Mouse (Mus musculus): Measurements from ENCODE around the gene Ccdc177. TPM values are rescaled to one million over a fixed set of nuclear protein-coding genes. Genes with fewer than 3 reads are reported as not detected.
A peak's percentile ranks its signal among the peaks of the same experiment; 100 is the strongest.
"Not testable (repeated sequence)": the region's sequence is repeated elsewhere in the genome, so short reads cannot be mapped to it uniquely, and the experiment has no call there.

Ccdc177 gene
- polyA plus RNA-seq, 1 experiment from 2014 or later = 2.8 TPM

DNA sequence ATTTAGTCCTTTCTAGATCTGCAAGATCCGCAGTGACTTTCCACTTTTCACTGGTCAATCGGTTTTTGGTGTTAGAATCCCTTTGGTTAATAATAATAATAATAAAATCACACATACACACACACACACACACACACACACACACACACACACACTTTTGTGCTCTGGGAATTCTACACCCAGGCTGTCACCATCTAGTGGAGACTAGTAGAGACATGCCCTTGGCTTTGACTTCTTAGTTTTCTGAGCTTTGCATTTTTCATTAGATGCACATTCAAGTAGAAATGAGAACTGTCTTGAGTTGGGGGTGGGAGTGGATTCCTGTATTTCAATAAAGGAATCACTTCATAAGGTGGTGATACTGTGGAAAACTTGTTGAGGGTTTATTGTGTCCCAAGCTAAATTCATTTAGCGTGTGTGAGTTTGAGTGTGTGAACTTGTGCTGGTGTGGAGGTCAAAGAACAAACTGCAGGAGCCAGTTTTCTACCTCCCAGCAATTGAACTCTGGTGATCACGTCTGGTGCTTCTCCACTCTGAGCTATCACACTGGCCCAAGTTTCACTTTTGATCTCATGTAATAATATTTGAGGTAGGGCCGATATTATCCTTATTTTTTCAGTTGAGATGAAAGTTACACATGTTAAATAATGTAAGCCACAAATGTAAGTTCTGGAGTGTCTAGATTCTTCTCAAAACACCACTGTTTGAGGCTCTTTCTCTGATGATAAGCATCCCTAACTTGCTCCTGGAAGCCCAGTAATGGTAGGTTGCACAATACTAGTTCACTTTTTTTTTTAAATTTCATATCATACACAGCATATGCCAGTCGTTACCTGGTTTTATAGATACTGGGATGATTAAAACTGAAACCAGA is 31.3 kb upstream of the Ccdc177 start:
- no peak for ATAC-seq (ENCODE audit: low read depth)
- Histone ChIP-seq H3K36me3 (no peaks in the 10 kb centered on the region), H3K9me3 (no peaks in the 10 kb centered on the region), H3K9ac (peak overlapping the region; percentile 94), H3K4me2 (peak overlapping the region; percentile 90), H3K27me3 (no peaks in the 10 kb centered on the region), H3K4me1 (replicated peaks) (peaks cover 32% of the 10 kb centered on the region), H3K4me3 (peak overlapping the region; percentile 93), H3K27ac (replicated peaks) (peak overlapping the region; percentile 99; the same call in 1 of the 2 replicates)
- 46% methylated on average over 6 of the region's 6 CpGs for WGBS

DNA sequence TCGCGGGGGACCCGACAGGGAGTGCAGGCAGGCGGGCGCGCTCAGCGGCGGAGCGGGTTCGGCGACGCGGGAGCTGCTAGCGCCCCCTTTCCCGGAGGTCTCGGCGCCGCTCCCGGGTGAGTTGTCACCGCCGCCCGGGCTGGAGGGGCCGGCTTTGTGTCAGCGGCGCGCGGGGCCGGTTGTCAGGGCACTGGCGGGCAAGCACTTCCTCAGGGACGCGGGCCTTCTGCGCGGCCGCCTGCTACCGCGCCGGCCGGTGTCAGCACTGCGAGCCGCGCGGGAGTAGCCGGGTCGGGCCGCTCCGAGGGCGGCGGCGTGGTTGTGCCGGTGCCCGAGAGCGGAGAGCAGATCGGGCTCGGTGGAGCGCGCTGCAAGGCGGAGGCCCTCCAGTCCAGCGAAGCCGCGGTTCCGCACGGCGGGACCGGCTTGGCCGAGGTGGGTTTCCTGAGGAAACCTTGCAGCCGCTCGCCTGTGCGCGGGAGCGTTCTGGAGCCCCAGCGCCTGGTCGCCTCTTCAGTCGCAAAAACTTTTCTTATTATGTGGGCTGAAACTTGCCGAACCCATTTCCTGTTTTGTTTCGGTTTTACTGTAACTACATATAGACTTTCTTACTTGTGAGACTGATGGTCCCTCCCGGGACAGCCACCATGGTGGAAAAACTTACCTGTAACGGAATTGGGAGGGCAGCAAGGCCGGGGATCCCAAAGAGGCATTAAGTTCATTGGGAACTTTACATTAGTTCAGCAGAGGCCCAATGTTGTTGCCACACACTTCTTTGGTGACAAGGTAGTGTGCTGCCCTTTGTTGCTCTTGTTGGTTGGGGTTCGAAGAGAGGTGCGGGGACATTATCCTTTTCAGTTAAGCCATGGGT is 30.4 kb upstream of the Ccdc177 start:
- Histone ChIP-seq H3K27me3 (no peaks in the 10 kb centered on the region), H3K9me3 (no peaks in the 10 kb centered on the region), H3K27ac (replicated peaks) (peak overlapping the region; percentile 99), H3K9ac (peak overlapping the region; percentile 94), H3K4me3 (peak overlapping the region; percentile 93), H3K4me2 (peak overlapping the region; percentile 90), H3K4me1 (replicated peaks) (peaks cover 32% of the 10 kb centered on the region), H3K36me3 (no peaks in the 10 kb centered on the region)
- under 1% methylated on average over 80 of the region's 80 CpGs for WGBS
- peak; percentile 84 for ATAC-seq (ENCODE audit: low read depth)

GRCm38 (mm10) chr12:80789849-80790694 is 29.6 kb upstream of the Ccdc177 start, which contains the start of gene Susd6:
Gene Susd6, plus strand, starts transcription at chr12:80790510.
- no peaks in the 10 kb centered on the region for H3K36me3 ChIP-seq
- peaks cover 27% of the 10 kb centered on the region for H3K4me1 ChIP-seq (replicated peaks)
- H3K27me3 ChIP-seq = no peaks in the 10 kb centered on the region
- peak within 1 kb of the TSS; percentile 99 for H3K27ac ChIP-seq (replicated peaks)
- 2% methylated on average over 53 of the region's 56 CpGs for WGBS
- peak; percentile 98 for ATAC-seq (ENCODE audit: low read depth)
- H3K9ac ChIP-seq = peak within 1 kb of the TSS; percentile 94
- H3K9me3 ChIP-seq = no peaks in the 10 kb centered on the region
- peak within 1 kb of the TSS; percentile 90 for H3K4me2 ChIP-seq
- peak within 1 kb of the TSS; percentile 93 for H3K4me3 ChIP-seq

DNA sequence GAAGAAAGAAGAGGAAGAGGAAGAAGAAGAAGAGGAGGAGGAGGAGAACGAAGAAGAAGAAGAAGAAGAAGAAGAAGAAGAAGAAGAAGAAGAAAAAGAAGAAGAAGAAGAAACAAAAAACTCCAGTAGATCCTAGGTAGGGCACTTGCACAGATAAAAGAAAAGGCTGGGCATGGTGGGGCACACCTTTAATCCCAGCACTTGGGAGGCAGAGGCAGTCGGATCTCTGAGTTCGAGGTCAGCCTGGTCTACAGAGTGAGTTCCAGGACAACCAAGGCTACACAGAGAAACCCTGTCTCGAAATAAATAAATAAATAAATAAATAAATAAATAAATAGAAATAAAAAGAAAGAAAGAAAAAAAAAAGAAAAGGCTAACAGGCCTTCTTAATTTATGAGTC is 28.8 kb upstream of the Ccdc177 start:
- 84% methylated on average over 4 of the region's 4 CpGs for WGBS
- Histone ChIP-seq H3K4me1 (replicated peaks) (peaks cover 25% of the 10 kb centered on the region), H3K4me2 (peak overlapping the region; percentile 90)
- H3K36me3 ChIP-seq; H3K9ac ChIP-seq; H3K4me3 ChIP-seq; H3K9me3 ChIP-seq; ATAC-seq (ENCODE audit: low read depth); H3K27me3 ChIP-seq; H3K27ac ChIP-seq (replicated peaks): not testable (repeated sequence)

GRCm38 (mm10) chr12:80788188-80788587 is 27.7 kb upstream of the Ccdc177 start:
- no peak for ATAC-seq (ENCODE audit: low read depth)
- no peaks in the 10 kb centered on the region for H3K36me3 ChIP-seq

DNA sequence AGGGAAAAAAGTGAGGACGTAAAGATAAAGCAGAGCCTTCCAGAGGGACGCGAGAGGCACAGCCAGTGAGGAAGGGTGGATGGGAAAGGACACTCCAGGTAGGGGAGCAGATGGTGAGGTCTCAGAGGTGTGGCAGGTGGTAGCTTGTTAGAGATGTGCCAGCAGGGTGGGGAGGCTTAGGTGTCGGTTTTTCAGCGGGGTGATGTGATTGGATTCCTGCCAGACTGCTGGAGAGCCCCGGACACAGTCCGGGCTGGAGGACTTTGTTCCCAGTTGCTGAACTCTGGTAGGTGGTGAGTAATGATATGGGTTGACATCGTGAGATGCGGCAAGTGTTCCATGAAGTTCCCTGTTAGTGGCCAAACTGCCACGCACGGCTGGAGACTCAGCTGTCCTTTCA is 27.1 kb upstream of the Ccdc177 start:
- H3K36me3 ChIP-seq = no peaks in the 10 kb centered on the region
- no peaks in the 10 kb centered on the region for H3K9me3 ChIP-seq
- no peaks in the 10 kb centered on the region for H3K27me3 ChIP-seq
- no peak overlapping the region for H3K27ac ChIP-seq (replicated peaks)
- H3K4me3 ChIP-seq = no peak overlapping the region
- H3K4me2 ChIP-seq = no peak overlapping the region
- ATAC-seq (ENCODE audit: low read depth) = no peak
- H3K9ac ChIP-seq = no peak overlapping the region
- peaks cover 20% of the 10 kb centered on the region for H3K4me1 ChIP-seq (replicated peaks)
- WGBS = 58% methylated on average over 11 of the region's 11 CpGs

More at GRCm38 (mm10) chr12:80788188-80788587, 27.7 kb upstream of the Ccdc177 start:
- Histone ChIP-seq H3K27ac (replicated peaks) (no peak overlapping the region), H3K4me2 (no peak overlapping the region), H3K9me3 (no peaks in the 10 kb centered on the region), H3K4me1 (replicated peaks) (peaks cover 25% of the 10 kb centered on the region), H3K9ac (no peak overlapping the region), H3K4me3 (no peak overlapping the region), H3K27me3 (no peaks in the 10 kb centered on the region)
- WGBS = 87% methylated on average over 3 of the region's 3 CpGs

- H3K4me1 ChIP-seq (replicated peaks) = peaks cover 10% of the 10 kb centered on the region
- no peak overlapping the region for H3K4me3 ChIP-seq
- no peak overlapping the region for H3K4me2 ChIP-seq
- 88% methylated on average over 1 of the region's 1 CpGs for WGBS
- H3K27ac ChIP-seq (replicated peaks) = no peak overlapping the region
- no peaks in the 10 kb centered on the region for H3K9me3 ChIP-seq
- H3K27me3 ChIP-seq = no peaks in the 10 kb centered on the region
- H3K36me3 ChIP-seq = no peaks in the 10 kb centered on the region
- H3K9ac ChIP-seq = no peak overlapping the region
- ATAC-seq (ENCODE audit: low read depth) = no peak
Measured at GRCm38 (mm10) chr12:80786591-80786990, 26.1 kb upstream of the Ccdc177 start.

- H3K9ac ChIP-seq = no peak overlapping the region
- H3K4me1 ChIP-seq (replicated peaks) = peaks cover 5% of the 10 kb centered on the region
- 90% methylated on average over 4 of the region's 4 CpGs for WGBS
- H3K27me3 ChIP-seq = no peaks in the 10 kb centered on the region
- H3K27ac ChIP-seq (replicated peaks) = no peak overlapping the region
- no peaks in the 10 kb centered on the region for H3K36me3 ChIP-seq
- no peak overlapping the region for H3K4me3 ChIP-seq
- H3K4me2 ChIP-seq = no peak overlapping the region
- no peaks in the 10 kb centered on the region for H3K9me3 ChIP-seq
- ATAC-seq (ENCODE audit: low read depth) = no peak
Measured at GRCm38 (mm10) chr12:80785597-80785996, 25.1 kb upstream of the Ccdc177 start.

- Histone ChIP-seq H3K9me3 (no peaks in the 10 kb centered on the region), H3K4me2 (no peak overlapping the region), H3K27ac (replicated peaks) (no peak overlapping the region), H3K27me3 (no peaks in the 10 kb centered on the region), H3K4me1 (replicated peaks) (peaks cover 5% of the 10 kb centered on the region), H3K36me3 (no peaks in the 10 kb centered on the region), H3K4me3 (no peak overlapping the region), H3K9ac (no peak overlapping the region)
- ATAC-seq (ENCODE audit: low read depth) = no peak
- 89% methylated on average over 5 of the region's 5 CpGs for WGBS
Measured at GRCm38 (mm10) chr12:80785005-80785404, 24.5 kb upstream of the Ccdc177 start.

DNA sequence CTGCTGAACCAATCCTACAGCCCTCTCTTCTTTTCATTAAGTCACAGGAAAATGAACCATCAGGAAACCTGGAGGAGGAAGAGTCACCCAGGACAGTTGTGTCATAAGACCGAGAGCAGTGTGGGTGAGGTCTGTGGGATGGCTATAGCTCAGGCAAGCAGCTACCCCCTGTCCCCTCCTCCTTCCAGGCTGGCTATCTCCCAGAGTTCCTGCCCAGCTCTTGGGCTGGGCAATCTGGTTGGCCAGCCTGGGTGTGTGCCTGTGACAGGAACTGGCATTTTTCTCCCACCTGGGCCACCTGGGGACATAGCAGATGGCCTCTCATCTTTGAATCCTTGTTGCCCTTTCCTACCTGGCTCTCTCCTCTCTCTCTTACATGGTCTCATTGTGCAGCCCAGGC is 23.4 kb upstream of the Ccdc177 start:
- H3K4me2 ChIP-seq = no peak overlapping the region
- H3K27me3 ChIP-seq = no peaks in the 10 kb centered on the region
- H3K9me3 ChIP-seq = no peaks in the 10 kb centered on the region
- H3K27ac ChIP-seq (replicated peaks) = no peak overlapping the region
- no peak overlapping the region for H3K9ac ChIP-seq
- no peaks in the 10 kb centered on the region for H3K4me1 ChIP-seq (replicated peaks)
- WGBS = 77% methylated on average over 1 of the region's 1 CpGs
- H3K4me3 ChIP-seq = no peak overlapping the region
- ATAC-seq (ENCODE audit: low read depth) = no peak
- no peaks in the 10 kb centered on the region for H3K36me3 ChIP-seq

DNA sequence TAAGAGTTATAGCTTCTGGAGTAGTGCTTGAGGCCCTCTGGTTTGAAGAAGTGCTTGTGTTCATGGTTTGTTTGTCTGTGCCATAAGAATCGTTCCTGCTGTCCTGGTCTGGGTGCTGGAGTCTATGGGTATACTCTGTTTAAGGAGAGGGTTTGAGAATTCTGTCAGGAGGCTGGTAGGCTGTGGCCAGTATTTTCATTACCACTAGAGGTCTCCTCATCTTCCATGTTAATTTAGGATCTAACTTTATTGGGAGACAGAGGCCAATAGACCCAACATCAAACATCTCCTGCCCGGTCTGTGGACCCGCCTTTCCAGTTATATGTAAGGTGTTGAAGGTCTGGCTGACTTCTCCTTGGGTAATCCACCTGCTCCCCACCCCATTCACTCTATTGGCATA is 22.4 kb upstream of the Ccdc177 start:
- Histone ChIP-seq H3K4me3 (no peak overlapping the region), H3K27ac (replicated peaks) (no peak overlapping the region), H3K4me1 (replicated peaks) (no peaks in the 10 kb centered on the region), H3K9me3 (no peaks in the 10 kb centered on the region), H3K4me2 (no peak overlapping the region), H3K36me3 (no peaks in the 10 kb centered on the region), H3K27me3 (no peaks in the 10 kb centered on the region), H3K9ac (no peak overlapping the region)
- 54% methylated on average over 3 of the region's 3 CpGs for WGBS
- no peak for ATAC-seq (ENCODE audit: low read depth)

Measured in neural tube, embryonic 13.5 days (tissue).